Mouse (Mus musculus) C2C12 (cell line): ENCODE results near the gene Ift43.

Experiments used
- CEBPB ChIP-seq: IDR thresholded peaks from one replicate; pipeline ENCODE4 v1.6.1; 2011; ENCODE audit warnings: low read depth, mild to moderate bottlenecking, control low read depth, moderate library complexity
- CTCF ChIP-seq: IDR thresholded peaks from one replicate; pipeline ENCODE4 v1.5.1; 2011; ENCODE audit not compliant: control insufficient read depth, insufficient read depth, insufficient read length
- MAX ChIP-seq: IDR thresholded peaks from one replicate; pipeline ENCODE4 v1.6.1; 2011; ENCODE audit warnings: mild to moderate bottlenecking, control low read depth
- MYOG ChIP-seq: IDR thresholded peaks from one replicate; pipeline ENCODE4 v1.6.1; 2011; ENCODE audit not compliant: control insufficient read depth, insufficient read length; ENCODE audit errors: extremely low read depth
- USF1 ChIP-seq: IDR thresholded peaks from one replicate; pipeline ENCODE4 v1.6.1; 2011; ENCODE audit warnings: low read depth, mild to moderate bottlenecking, control low read depth, moderate library complexity

DNA sequence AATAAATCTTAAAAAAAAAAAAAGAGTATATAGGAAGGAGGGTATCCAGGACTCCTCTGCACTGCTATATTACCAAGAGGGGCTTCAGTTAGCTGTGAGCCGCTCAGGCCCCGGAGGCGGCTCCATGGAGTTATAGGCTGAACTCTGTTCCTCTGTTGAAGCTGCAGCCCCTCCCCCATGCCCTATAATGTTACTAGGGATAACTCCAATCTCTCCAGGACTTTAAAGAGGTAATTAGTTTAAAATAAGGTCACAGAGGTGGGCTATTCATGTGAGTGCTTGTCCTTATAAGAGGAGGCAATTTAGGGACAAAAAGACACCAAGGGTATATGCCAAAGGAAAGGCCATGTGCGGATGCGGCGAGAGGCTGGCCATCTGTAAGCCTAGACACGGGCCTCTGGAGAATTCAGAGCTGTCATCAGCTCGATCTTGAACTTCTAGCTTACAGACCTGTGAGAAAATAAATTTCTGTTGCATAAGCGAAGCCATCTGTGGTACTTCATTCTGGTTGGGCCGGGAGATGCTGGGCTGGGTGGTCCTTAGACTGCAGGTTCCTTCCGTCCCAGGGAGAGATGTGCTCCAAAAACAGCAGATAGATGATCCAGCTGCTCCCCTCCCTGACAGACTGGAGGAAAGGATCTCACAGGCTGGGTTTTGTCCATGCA is 94.5 kb downstream of the Ift43 start:
- TF ChIP-seq CTCF = no peak
- no peak for TF ChIP-seq MYOG
- TF ChIP-seq USF1 = no peak
- TF ChIP-seq CEBPB = no peak
- no peak for TF ChIP-seq MAX
